In the genomic region with DNA sequence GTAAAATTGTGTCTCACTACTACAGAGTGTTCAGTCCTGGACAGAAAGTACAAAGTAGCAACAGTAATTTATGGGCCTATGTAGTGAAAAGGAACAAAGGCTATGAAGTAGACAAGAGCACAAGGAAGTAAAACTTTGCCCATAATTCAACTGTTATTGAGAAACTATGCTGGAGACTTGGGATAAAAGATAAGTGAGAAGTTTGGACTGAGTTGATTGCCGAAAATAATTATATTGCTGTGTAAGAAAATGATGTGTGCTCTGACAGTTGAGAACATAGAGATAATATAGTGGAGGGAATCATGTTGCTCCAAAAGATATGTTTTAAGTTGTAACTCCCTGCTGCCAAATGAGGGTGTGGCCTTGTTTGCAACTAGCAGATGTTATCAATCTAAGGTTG, we compare ENCODE assay signal across 8 mouse cellular contexts. TPM values are rescaled to one million over a fixed set of nuclear protein-coding genes. Genes with fewer than 3 reads are reported as not detected.
A peak's percentile ranks its signal among the peaks of the same experiment; 100 is the strongest.
DNase-seq lines count a peak whose midpoint lies in the region; ATAC-seq lines count a peak whose summit lies in the region.

No protein-coding gene starts in this region.

- 63% methylated on average over 1 of the region's 1 CpGs for WGBS in heart, embryonic 15.5 days
- WGBS in hindbrain, embryonic 15.5 days, result 85% methylated on average over 1 of the region's 1 CpGs
- 92% methylated on average over 1 of the region's 1 CpGs for WGBS in midbrain, embryonic 12.5 days

- H3K4me1 ChIP-seq in heart, embryonic 15.5 days (replicated peaks), result peaks cover 19% of the 10 kb centered on the region
- H3K4me1 ChIP-seq in hindbrain, embryonic 15.5 days (replicated peaks), result peaks cover 20% of the 10 kb centered on the region
- peaks cover 11% of the 10 kb centered on the region; the same call in 1 of the 2 replicates for H3K4me1 ChIP-seq in midbrain, embryonic 12.5 days

- H3K36me3 ChIP-seq in heart, embryonic 15.5 days, result no peaks in the 10 kb centered on the region
- no peaks in the 10 kb centered on the region for H3K36me3 ChIP-seq in hindbrain, embryonic 15.5 days
- no peaks in the 10 kb centered on the region for H3K36me3 ChIP-seq in midbrain, embryonic 12.5 days

- peak overlapping the region; percentile 69 for H3K4me2 ChIP-seq in heart, embryonic 15.5 days
- peak overlapping the region; percentile 55 for H3K4me2 ChIP-seq in hindbrain, embryonic 15.5 days
- H3K4me2 ChIP-seq in midbrain, embryonic 12.5 days (replicated peaks), result peak overlapping the region; percentile 59

- DNase-seq in heart, adult 11 months, result no peak
- DNase-seq in MEL-GATA-1-ER (ENCODE audit: extremely low read depth, low read depth), result peak; percentile 60
- no peak for DNase-seq in testis, postnatal 10 days (ENCODE audit: low spot score)
- no peak for DNase-seq in layer of hippocampus, adult 9-11 months
- no peak for DNase-seq in ovary, adult 18-20 months (ENCODE audit: low spot score)

- peak overlapping the region; percentile 91 for H3K4me3 ChIP-seq in heart, embryonic 15.5 days
- peak overlapping the region; percentile 66 for H3K4me3 ChIP-seq in hindbrain, embryonic 15.5 days
- peak overlapping the region; percentile 64 for H3K4me3 ChIP-seq in midbrain, embryonic 12.5 days

- peak overlapping the region; percentile 95; the same call in 1 of the 2 replicates for H3K27ac ChIP-seq in heart, embryonic 15.5 days
- H3K27ac ChIP-seq in hindbrain, embryonic 15.5 days (replicated peaks), result peak overlapping the region; percentile 91
- no peak overlapping the region for H3K27ac ChIP-seq in midbrain, embryonic 12.5 days (replicated peaks)

- H3K27me3 ChIP-seq in heart, embryonic 15.5 days, result no peaks in the 10 kb centered on the region
- H3K27me3 ChIP-seq in hindbrain, embryonic 15.5 days, result no peaks in the 10 kb centered on the region
- H3K27me3 ChIP-seq in midbrain, embryonic 12.5 days, result no peaks in the 10 kb centered on the region

- H3K9ac ChIP-seq in heart, embryonic 15.5 days, result no peak overlapping the region
- H3K9ac ChIP-seq in hindbrain, embryonic 15.5 days, result no peak overlapping the region
- H3K9ac ChIP-seq in midbrain, embryonic 12.5 days (replicated peaks), result peak overlapping the region; percentile 86; the same call in 1 of the 2 replicates

- H3K9me3 ChIP-seq in heart, embryonic 15.5 days (replicated peaks), result no peaks in the 10 kb centered on the region
- H3K9me3 ChIP-seq in hindbrain, embryonic 15.5 days, result no peaks in the 10 kb centered on the region
- no peaks in the 10 kb centered on the region for H3K9me3 ChIP-seq in midbrain, embryonic 12.5 days

- ATAC-seq in heart, embryonic 15.5 days (replicated peaks; ENCODE audit: insufficient number of reproducible peaks, insufficient read depth, low FRiP score, low read depth), result no peak
- ATAC-seq in hindbrain, embryonic 15.5 days (ENCODE audit: low FRiP score, low read depth), result no peak
- no peak for ATAC-seq in midbrain, embryonic 12.5 days (ENCODE audit: low FRiP score, low read depth)

RNA-seq across cellular contexts. Expression of a gene that starts 1.2 kb away (rescaled TPM):
- 72.6 and 81.7 TPM in 2 replicates for polyA plus RNA-seq in heart, embryonic 15.5 days (2015; fragmentation: Nextera tagmentation; extraction: Ambion mirVana)
- 84.5 and 91.3 TPM in 2 replicates for polyA plus RNA-seq in hindbrain, embryonic 15.5 days (2015; fragmentation: Nextera tagmentation; extraction: Ambion mirVana)
- polyA plus RNA-seq in midbrain, embryonic 12.5 days (2016; fragmentation: Nextera tagmentation; extraction: Ambion mirVana), result 69.9 and 72.2 TPM in 2 replicates
